Comparison of ENCODE assay signal across 16 mouse cellular contexts in the genomic region with DNA sequence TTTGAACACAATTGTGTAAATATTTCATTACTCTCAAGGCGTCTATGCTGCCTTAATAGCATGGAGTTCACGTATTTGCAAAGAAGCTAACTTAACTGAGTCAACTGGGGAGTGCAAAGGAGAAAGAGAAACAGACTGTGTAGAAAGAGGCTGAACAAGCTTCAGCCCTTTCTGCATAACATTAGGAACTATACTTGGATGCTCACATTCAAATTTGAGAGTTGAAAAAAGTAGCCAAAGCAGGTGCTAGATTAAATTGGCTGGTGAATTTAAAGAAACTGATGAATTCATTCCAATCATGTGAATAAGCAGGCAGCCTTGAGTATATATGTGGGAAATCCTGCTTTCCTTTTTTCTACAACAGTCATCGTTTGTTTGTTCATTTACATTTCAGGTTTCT.
"Had no signal": no experiment of that assay in that cellular context is flagged by ENCODE, and none has a peak within 500 bp of the region (broad histone marks: within the 10 kb centered on the region; RNA-seq: fewer than 3 reads in every experiment).

No protein-coding gene starts in this region.

- DNase-seq: liver, postnatal 0 days; lung, adult 2 months; lung, postnatal 14 days; lung, postnatal 36 days; right cerebral cortex, postnatal 14 days; thymus, adult 18-20 months; thymus, postnatal 14 days; thymus, postnatal 4 days had no signal

- H3K27ac ChIP-seq: lung, embryonic 15.5 days; macrophage; midbrain, embryonic 13.5 days; midbrain, embryonic 15.5 days; neural tube, embryonic 12.5 days; stomach, embryonic 15.5 days; stomach, postnatal 0 days had no signal

- H3K4me3 ChIP-seq: lung, embryonic 15.5 days; megakaryocyte, embryonic 14.5 days; midbrain, embryonic 13.5 days; midbrain, embryonic 15.5 days; neural tube, embryonic 12.5 days; stomach, embryonic 15.5 days had no signal
